Mouse (Mus musculus): ENCODE measurements at regions not wholly inside any gene's neighbourhood (a gene's known extent, or its start where the extent isn't known, plus 50 kb on each side); places are given as distances from the start of the nearest gene placed in this dataset.
"Not testable (repeated sequence)": the region's sequence is repeated elsewhere in the genome, so short reads cannot be mapped to it uniquely, and the experiment has no call there.

- WGBS = 53% methylated on average over 7 of the region's 7 CpGs
- Histone ChIP-seq H3K4me1 (ENCODE audit: control insufficient read depth, insufficient read depth, low read length) (0 out of 2 replicates have a peak, but pooled peaks cover 7% of the 10 kb centered on the region), H3K27ac (ENCODE audit: low read length) (no peak overlapping the region), H3K36me3 (ENCODE audit: control insufficient read depth, insufficient read depth, low read length) (no peaks in the 10 kb centered on the region), H3K9ac (replicated peaks; ENCODE audit: low read depth, low read length) (no peak overlapping the region), H3K27me3 (ENCODE audit: control insufficient read depth, insufficient read depth, low read length) (no peaks in the 10 kb centered on the region), H3K9me3 (ENCODE audit: control insufficient read depth, low read depth, low read length) (no peaks in the 10 kb centered on the region), H3K4me3 (ENCODE audit: low read depth, low read length) (no peak overlapping the region), H3K4me2 (replicated peaks; ENCODE audit: low read depth, low read length) (no peak overlapping the region)
- ATAC-seq (ENCODE audit: insufficient number of reproducible peaks, insufficient read depth, low FRiP score, low read depth) = no peak
Observed at GRCm38 (mm10) chr13:44663730-44664129, 65.5 kb upstream of the Jarid2 start.

GRCm38 (mm10) chr13:44669761-44670160, 59.5 kb upstream of the Jarid2 start:
- Histone ChIP-seq H3K4me3 (ENCODE audit: low read depth, low read length) (no peak overlapping the region), H3K9me3 (ENCODE audit: control insufficient read depth, low read depth, low read length) (no peaks in the 10 kb centered on the region), H3K27ac (ENCODE audit: low read length) (no peak overlapping the region), H3K4me1 (ENCODE audit: control insufficient read depth, insufficient read depth, low read length) (peaks cover 6% of the 10 kb centered on the region; the same call in 1 of the 2 replicates), H3K4me2 (replicated peaks; ENCODE audit: low read depth, low read length) (no peak overlapping the region), H3K27me3 (ENCODE audit: control insufficient read depth, insufficient read depth, low read length) (no peaks in the 10 kb centered on the region), H3K36me3 (ENCODE audit: control insufficient read depth, insufficient read depth, low read length) (no peaks in the 10 kb centered on the region), H3K9ac (replicated peaks; ENCODE audit: low read depth, low read length) (no peak overlapping the region)
- ATAC-seq (ENCODE audit: insufficient number of reproducible peaks, insufficient read depth, low FRiP score, low read depth) = no peak
- 75% methylated on average over 6 of the region's 6 CpGs for WGBS

- H3K4me2 ChIP-seq (replicated peaks; ENCODE audit: low read depth, low read length) = peak overlapping the region; percentile 35
- no peaks in the 10 kb centered on the region for H3K9me3 ChIP-seq (ENCODE audit: control insufficient read depth, low read depth, low read length)
- WGBS = 4% methylated on average over 20 of the region's 20 CpGs
- no peak for ATAC-seq (ENCODE audit: insufficient number of reproducible peaks, insufficient read depth, low FRiP score, low read depth)
- H3K9ac ChIP-seq (replicated peaks; ENCODE audit: low read depth, low read length) = no peak overlapping the region
- no peaks in the 10 kb centered on the region for H3K36me3 ChIP-seq (ENCODE audit: control insufficient read depth, insufficient read depth, low read length)
- H3K4me3 ChIP-seq (ENCODE audit: low read depth, low read length) = no peak overlapping the region; the same call in 1 of the 2 replicates
- peaks cover 6% of the 10 kb centered on the region; the same call in 1 of the 2 replicates for H3K4me1 ChIP-seq (ENCODE audit: control insufficient read depth, insufficient read depth, low read length)
- H3K27ac ChIP-seq (ENCODE audit: low read length) = no peak overlapping the region
- no peaks in the 10 kb centered on the region for H3K27me3 ChIP-seq (ENCODE audit: control insufficient read depth, insufficient read depth, low read length)
Observed at GRCm38 (mm10) chr13:44673337-44673966, 55.8 kb upstream of the Jarid2 start.

- WGBS = 15% methylated on average over 12 of the region's 12 CpGs
- Histone ChIP-seq H3K9me3 (ENCODE audit: control insufficient read depth, low read depth, low read length) (no peaks in the 10 kb centered on the region), H3K9ac (replicated peaks; ENCODE audit: low read depth, low read length) (no peak overlapping the region), H3K27me3 (ENCODE audit: control insufficient read depth, insufficient read depth, low read length) (no peaks in the 10 kb centered on the region), H3K36me3 (ENCODE audit: control insufficient read depth, insufficient read depth, low read length) (no peaks in the 10 kb centered on the region), H3K4me1 (ENCODE audit: control insufficient read depth, insufficient read depth, low read length) (peaks cover 6% of the 10 kb centered on the region; the same call in 1 of the 2 replicates), H3K27ac (ENCODE audit: low read length) (no peak overlapping the region), H3K4me2 (replicated peaks; ENCODE audit: low read depth, low read length) (peak overlapping the region; percentile 35), H3K4me3 (ENCODE audit: low read depth, low read length) (no peak overlapping the region)
- ATAC-seq (ENCODE audit: insufficient number of reproducible peaks, insufficient read depth, low FRiP score, low read depth) = no peak
Observed at GRCm38 (mm10) chr13:44673967-44674357, 55.3 kb upstream of the Jarid2 start.

- no peak overlapping the region for H3K4me2 ChIP-seq (replicated peaks; ENCODE audit: low read depth, low read length)
- 69% methylated on average over 8 of the region's 8 CpGs for WGBS
- no peak overlapping the region for H3K9ac ChIP-seq (replicated peaks; ENCODE audit: low read depth, low read length)
- peaks cover 6% of the 10 kb centered on the region; the same call in 1 of the 2 replicates for H3K4me1 ChIP-seq (ENCODE audit: control insufficient read depth, insufficient read depth, low read length)
- H3K27ac ChIP-seq (ENCODE audit: low read length) = no peak overlapping the region
- ATAC-seq (ENCODE audit: insufficient number of reproducible peaks, insufficient read depth, low FRiP score, low read depth) = no peak
- H3K4me3 ChIP-seq (ENCODE audit: low read depth, low read length) = no peak overlapping the region
- no peaks in the 10 kb centered on the region for H3K9me3 ChIP-seq (ENCODE audit: control insufficient read depth, low read depth, low read length)
- H3K36me3 ChIP-seq (ENCODE audit: control insufficient read depth, insufficient read depth, low read length) = no peaks in the 10 kb centered on the region
- H3K27me3 ChIP-seq (ENCODE audit: control insufficient read depth, insufficient read depth, low read length) = no peaks in the 10 kb centered on the region
Observed at GRCm38 (mm10) chr13:44674926-44675650, 54.2 kb upstream of the Jarid2 start.

GRCm38 (mm10) chr13:44676041-44676440, 53.2 kb upstream of the Jarid2 start:
- Histone ChIP-seq H3K27me3 (ENCODE audit: control insufficient read depth, insufficient read depth, low read length) (no peaks in the 10 kb centered on the region), H3K9me3 (ENCODE audit: control insufficient read depth, low read depth, low read length) (no peaks in the 10 kb centered on the region), H3K36me3 (ENCODE audit: control insufficient read depth, insufficient read depth, low read length) (no peaks in the 10 kb centered on the region), H3K9ac (replicated peaks; ENCODE audit: low read depth, low read length) (no peak overlapping the region), H3K4me3 (ENCODE audit: low read depth, low read length) (no peak overlapping the region), H3K4me1 (ENCODE audit: control insufficient read depth, insufficient read depth, low read length) (peaks cover 8% of the 10 kb centered on the region; the same call in 1 of the 2 replicates), H3K27ac (ENCODE audit: low read length) (no peak overlapping the region), H3K4me2 (replicated peaks; ENCODE audit: low read depth, low read length) (no peak overlapping the region)
- no peak for ATAC-seq (ENCODE audit: insufficient number of reproducible peaks, insufficient read depth, low FRiP score, low read depth)
- 91% methylated on average over 6 of the region's 6 CpGs for WGBS

- H3K4me1 ChIP-seq (ENCODE audit: control insufficient read depth, insufficient read depth, low read length) = peaks cover 8% of the 10 kb centered on the region; the same call in 1 of the 2 replicates
- no peaks in the 10 kb centered on the region for H3K9me3 ChIP-seq (ENCODE audit: control insufficient read depth, low read depth, low read length)
- H3K27ac ChIP-seq (ENCODE audit: low read length) = no peak overlapping the region
- 83% methylated on average over 3 of the region's 3 CpGs for whole genome bisulfite sequencing
- H3K9ac ChIP-seq (replicated peaks; ENCODE audit: low read depth, low read length) = no peak overlapping the region
- no peak overlapping the region for H3K4me3 ChIP-seq (ENCODE audit: low read depth, low read length)
- H3K27me3 ChIP-seq (ENCODE audit: control insufficient read depth, insufficient read depth, low read length) = no peaks in the 10 kb centered on the region
- ATAC-seq (ENCODE audit: insufficient number of reproducible peaks, insufficient read depth, low FRiP score, low read depth) = no peak
- no peaks in the 10 kb centered on the region for H3K36me3 ChIP-seq (ENCODE audit: control insufficient read depth, insufficient read depth, low read length)
- no peak overlapping the region for H3K4me2 ChIP-seq (replicated peaks; ENCODE audit: low read depth, low read length)
Observed at GRCm38 (mm10) chr13:44678121-44678520, 51.2 kb upstream of the Jarid2 start.

- H3K9ac ChIP-seq (replicated peaks; ENCODE audit: low read depth, low read length); H3K27me3 ChIP-seq (ENCODE audit: control insufficient read depth, insufficient read depth, low read length); H3K27ac ChIP-seq (ENCODE audit: low read length); H3K4me3 ChIP-seq (ENCODE audit: low read depth, low read length); H3K9me3 ChIP-seq (ENCODE audit: control insufficient read depth, low read depth, low read length); ATAC-seq (ENCODE audit: insufficient number of reproducible peaks, insufficient read depth, low FRiP score, low read depth); H3K36me3 ChIP-seq (ENCODE audit: control insufficient read depth, insufficient read depth, low read length); H3K4me1 ChIP-seq (ENCODE audit: control insufficient read depth, insufficient read depth, low read length); H3K4me2 ChIP-seq (replicated peaks; ENCODE audit: low read depth, low read length): not testable (repeated sequence)
- WGBS = 95% methylated on average over 6 of the region's 7 CpGs
Observed at GRCm38 (mm10) chr13:44679457-44679856, 49.8 kb upstream of the Jarid2 start.

All from stomach, embryonic 14.5 days (tissue).